Mouse (Mus musculus): ENCODE data around the gene Prkaca. TPM values are rescaled to one million over a fixed set of nuclear protein-coding genes. Genes with fewer than 3 reads are reported as not detected.

The Prkaca gene
- polyA plus RNA-seq (2015; fragmentation: Nextera tagmentation; extraction: Ambion mirVana) = 124 and 163 TPM in 2 replicates

DNA sequence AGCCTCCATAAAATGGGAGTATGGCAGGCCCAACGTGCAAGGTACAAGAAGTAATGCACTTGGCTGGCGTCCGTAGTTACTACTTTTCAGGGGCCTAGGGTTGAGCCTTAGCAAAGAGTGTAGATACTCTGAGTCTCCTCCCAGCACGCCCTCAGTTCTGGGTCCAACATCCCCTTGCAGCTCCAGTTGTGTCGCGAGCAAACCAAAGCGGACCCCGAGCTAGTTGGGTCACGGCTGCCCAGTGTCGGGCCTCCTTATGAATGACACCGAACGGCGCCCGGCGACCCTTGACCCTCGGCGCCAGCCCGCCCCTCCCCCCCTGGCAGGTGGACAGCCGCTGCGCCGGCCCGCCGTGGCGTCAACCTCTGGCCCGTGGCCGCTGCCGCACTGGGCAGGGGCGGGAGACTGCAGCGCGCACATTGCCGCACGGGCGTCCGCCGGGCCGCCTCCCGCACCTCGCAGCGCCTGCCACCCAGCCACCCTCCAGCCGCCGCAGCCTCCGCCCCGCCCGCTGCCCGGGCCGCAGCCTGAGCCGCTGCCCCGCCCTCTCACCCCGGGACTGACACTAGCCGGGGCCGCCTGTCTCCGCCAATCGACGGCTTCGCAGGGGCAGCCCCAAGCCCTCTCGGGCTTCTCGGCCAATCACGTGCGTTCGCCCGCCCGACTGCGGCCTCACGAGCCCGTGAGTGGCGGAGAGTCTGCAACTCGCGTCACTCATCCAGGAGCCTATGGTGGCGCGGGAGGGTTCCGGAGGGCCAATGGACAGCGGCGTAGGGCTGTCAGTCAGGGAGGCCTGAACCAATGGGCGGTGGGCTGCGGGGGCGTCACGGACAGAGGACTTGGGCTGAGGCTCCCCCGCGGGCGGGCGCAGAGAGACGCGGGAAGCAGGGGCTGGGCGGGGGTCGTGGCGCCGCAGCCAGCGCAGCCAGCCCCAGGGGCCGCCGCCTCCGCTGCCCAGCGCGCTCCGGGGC is at the start of gene Prkaca:
Gene Prkaca (plus strand): TSS at position 844 of the 971 bp plus-strand sequence.

DNA sequence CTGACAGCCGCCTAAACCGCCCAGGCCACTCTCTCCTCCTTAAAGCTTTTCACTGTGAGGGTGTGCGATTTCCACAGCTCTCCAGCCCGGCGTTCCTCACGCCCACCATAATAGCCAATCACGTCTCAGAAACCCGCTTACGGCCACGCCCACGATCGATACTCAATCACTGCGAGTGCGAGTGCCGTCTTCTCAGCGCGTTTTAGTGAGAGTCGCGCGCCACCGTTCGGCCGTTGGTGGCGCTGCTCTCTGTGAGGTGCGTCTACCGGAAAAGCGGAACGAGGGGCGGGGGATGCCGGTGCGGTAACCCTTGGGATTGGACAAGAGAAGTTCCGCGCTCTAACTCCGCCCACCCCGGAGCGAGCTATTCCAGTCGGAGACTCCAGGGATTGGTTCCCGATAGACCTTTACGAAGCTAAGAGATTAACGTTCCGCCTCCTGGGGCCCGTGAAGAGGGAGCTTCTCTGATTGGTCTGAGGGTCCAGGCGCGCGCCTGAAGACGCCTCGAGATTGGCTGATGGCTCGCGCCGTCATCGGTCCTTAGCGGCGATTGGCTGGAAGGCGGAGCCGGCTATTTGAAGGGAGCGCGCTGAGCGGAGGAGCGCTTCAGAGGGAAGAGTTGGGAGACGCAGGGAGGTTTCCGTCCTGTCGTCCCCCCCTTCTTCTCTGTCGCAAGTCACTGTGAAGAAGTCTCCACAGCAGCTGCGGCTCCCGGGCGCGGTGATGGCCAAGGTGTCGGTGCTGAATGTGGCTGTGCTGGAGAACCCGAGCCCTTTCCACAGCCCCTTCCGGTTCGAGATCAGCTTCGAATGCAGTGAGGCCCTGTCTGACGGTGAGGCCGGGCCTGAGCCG is 17.5 kb upstream of the Prkaca start, which contains the start of the genes Gm10644 and Asf1b:
Gene Gm10644 (minus strand): TSS at position 100 of the 852 bp plus-strand sequence.
Gene Asf1b (plus strand): TSS at position 402 of the 852 bp plus-strand sequence.

DNA sequence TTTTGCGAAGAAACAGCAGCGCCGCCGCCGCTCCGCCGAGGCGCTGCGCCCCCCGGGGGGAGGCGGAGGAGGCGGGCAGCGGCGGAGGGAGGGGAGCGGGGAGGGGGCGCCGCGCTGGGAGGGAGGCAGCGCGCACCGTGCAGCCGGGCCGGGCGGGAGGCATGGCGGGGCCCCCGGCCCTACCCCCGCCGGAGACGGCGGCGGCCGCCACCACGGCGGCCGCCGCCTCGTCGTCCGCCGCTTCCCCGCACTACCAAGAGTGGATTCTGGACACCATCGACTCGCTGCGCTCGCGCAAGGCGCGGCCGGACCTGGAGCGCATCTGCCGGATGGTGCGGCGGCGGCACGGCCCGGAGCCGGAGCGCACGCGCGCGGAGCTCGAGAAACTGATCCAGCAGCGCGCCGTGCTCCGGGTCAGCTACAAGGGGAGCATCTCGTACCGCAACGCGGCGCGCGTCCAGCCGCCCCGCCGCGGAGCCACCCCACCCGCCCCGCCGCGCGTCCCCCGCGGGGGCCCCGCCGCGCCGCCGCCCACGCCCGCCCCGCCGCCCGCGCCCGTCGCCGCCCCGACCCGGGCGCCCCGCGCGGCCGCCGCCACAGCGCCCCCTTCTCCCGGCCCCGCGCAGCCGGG is 24.8 kb downstream of the Prkaca start, which contains the start of gene Samd1:
Gene Samd1 (plus strand): TSS at position 162 of the 631 bp plus-strand sequence.

DNA sequence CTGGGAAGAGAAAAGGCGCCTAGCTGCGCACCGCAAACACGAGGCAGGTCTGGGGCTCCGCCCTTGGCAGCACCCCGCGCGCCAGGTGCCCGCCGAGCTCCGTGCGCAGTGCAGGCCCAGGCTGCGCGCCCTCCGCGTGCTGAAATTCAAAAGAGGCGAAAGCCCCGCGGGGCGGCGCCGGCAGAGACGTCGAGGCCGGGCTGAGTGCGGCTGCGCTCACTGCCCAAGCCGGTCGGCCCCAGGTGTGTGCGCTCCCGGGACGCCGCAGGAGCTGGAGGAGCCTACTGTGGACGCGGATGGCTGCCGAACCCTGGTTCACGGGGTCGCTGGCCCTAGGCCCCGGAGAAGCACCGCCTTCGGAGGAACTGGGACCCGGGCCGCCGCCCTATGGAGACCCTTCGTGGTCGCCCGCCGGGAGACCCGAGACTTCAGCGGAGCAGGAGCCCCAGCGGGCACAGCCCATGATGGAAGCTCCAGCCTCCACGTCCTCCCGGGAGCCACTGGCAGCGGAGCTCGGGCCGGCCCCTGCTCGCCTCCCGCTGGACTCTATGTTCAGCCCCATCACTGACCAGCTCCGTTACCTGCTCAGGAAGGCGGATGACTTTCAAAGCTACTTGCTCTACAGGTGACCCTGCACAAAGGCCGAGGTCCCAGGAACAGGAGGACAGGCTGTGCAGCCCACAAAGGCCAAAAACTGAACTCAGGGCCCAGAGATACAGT is 28.6 kb downstream of the Prkaca start, which contains the start of gene 1700067K01Rik:
Gene 1700067K01Rik (plus strand): TSS at position 222 of the 720 bp plus-strand sequence.

GRCm38 (mm10) chr8:84011705-84012498 is 39.1 kb downstream of the Prkaca start, which contains the start of gene 2210011C24Rik:
Gene 2210011C24Rik (minus strand): TSS chr8:84012171.

GRCm38 (mm10) chr8:84021096-84021495 is 48.3 kb downstream of the Prkaca start, which contains the start of gene Palm3:
Gene Palm3 (plus strand): TSS chr8:84021471.

DNA sequence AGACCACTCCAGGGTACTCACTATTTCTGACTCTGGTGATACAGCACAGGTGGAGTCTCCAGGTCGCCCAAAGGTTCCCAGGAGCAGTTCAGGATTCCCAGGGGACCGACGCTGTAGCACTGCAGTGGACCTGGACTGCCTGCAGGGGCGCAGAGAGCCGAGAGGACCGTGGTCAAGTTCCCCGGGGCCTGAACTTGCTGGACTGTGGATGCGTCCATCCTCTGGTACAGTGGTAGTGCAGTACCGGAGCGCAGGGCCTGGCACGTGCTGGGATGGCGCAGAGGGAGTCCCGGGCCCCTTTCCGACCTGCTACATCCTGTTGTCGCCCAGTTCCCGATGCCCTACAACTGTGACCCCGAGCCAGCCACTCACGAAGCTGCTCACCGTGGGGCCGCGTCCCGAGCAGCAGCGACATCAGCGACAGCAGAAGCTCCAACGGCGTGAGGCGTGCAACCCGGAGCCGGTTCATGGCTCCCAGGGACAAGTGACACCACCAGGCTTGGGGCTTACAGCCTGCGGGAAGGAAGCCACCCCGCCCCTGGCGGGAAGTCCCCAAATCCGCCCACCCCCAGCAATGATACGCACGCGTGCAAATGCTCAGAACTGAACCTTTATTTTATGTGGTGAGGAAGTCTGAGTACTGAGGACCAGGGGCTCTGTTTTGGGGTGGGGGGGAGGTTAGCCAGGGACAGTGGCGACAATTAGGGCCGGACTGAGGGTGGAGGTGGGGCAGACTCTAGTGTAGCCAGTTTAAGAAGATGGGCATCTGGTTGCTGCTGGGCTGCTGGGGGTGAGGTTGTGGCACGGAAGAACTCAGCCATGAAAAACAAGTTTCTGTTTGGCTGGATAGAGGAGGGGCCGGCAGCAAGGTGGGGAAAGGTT is 69.5 kb downstream of the Prkaca start, which contains the start of gene Il27ra:
Gene Il27ra (minus strand): TSS at position 524 of the 882 bp plus-strand sequence.

DNA sequence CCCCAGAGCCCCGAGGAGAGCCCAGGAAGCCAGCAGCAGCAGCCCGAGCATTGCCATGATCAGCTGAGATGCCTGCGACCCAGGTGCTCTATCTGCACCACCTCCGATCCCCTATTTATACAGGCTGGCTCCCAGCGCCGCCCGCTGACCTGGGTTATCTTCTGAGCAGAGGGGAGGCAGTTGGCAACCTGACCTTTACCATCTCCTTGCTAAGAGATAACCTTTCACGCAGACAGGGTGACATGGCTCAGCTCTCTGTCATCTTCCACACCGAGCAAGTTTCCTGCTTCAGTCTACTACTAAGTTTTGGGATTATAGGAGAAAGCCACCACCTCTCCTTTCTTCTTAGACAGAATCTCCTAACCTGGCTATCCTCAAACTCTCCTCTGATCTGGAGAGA is 72.1 kb downstream of the Prkaca start, which contains the start of gene Rln3:
Gene Rln3 (minus strand): TSS at position 101 of the 400 bp plus-strand sequence.

Small RNA genes within 50 kb of the gene (microRNA-seq; reads per million reads assigned to microRNA genes)
- gene Gm44330 (ENCODE audit: borderline replicate concordance, insufficient number of aligned reads) = not detected
- gene Gm44450 (ENCODE audit: borderline replicate concordance, insufficient number of aligned reads) = not detected
- gene Mir1199 (ENCODE audit: borderline replicate concordance, insufficient number of aligned reads) = not detected
- gene Mir8111 (ENCODE audit: borderline replicate concordance, insufficient number of aligned reads) = 3.9 reads per million, percentile 2 among the genes with 10 or more reads in this experiment

Other genes starting within 250 kb of the Prkaca start
- 19.5 and 23.6 TPM in 2 replicates for gene Adgre5, start 231.7 kb upstream of the Prkaca start, polyA plus RNA-seq (2015; fragmentation: Nextera tagmentation; extraction: Ambion mirVana)
- gene Adgrl1, start 72.9 kb upstream of the Prkaca start, polyA plus RNA-seq (2015; fragmentation: Nextera tagmentation; extraction: Ambion mirVana) = 16.4 and 19.5 TPM in 2 replicates
- 0.13 and 0.28 TPM in 2 replicates for gene Gm10644, start 17.8 kb upstream of the Prkaca start, polyA plus RNA-seq (2015; fragmentation: Nextera tagmentation; extraction: Ambion mirVana)
- gene Asf1b, start 17.5 kb upstream of the Prkaca start, polyA plus RNA-seq (2015; fragmentation: Nextera tagmentation; extraction: Ambion mirVana) = 17.9 and 18.7 TPM in 2 replicates
- 5.2 and 5.8 TPM in 2 replicates for gene Samd1, start 24.7 kb downstream of the Prkaca start, polyA plus RNA-seq (2015; fragmentation: Nextera tagmentation; extraction: Ambion mirVana)
- gene 1700067K01Rik, start 28.5 kb downstream of the Prkaca start, polyA plus RNA-seq (2015; fragmentation: Nextera tagmentation; extraction: Ambion mirVana) = 0.81 and 1.0 TPM in 2 replicates
- gene 2210011C24Rik, start 39.2 kb downstream of the Prkaca start, polyA plus RNA-seq (2015; fragmentation: Nextera tagmentation; extraction: Ambion mirVana) = 1.3 and 3.4 TPM in 2 replicates
- gene Palm3, start 48.5 kb downstream of the Prkaca start, polyA plus RNA-seq (2015; fragmentation: Nextera tagmentation; extraction: Ambion mirVana) = 1.1 and 4.2 TPM in 2 replicates
- gene Il27ra, start 69.6 kb downstream of the Prkaca start, polyA plus RNA-seq (2015; fragmentation: Nextera tagmentation; extraction: Ambion mirVana) = 0.97 and 2.4 TPM in 2 replicates
- 0.30 TPM in 1 of 2 replicates, not detected in the other for gene Rln3, start 72.0 kb downstream of the Prkaca start, polyA plus RNA-seq (2015; fragmentation: Nextera tagmentation; extraction: Ambion mirVana)
- 1.0 and 1.3 TPM in 2 replicates for gene Gm10643, start 92.1 kb downstream of the Prkaca start, polyA plus RNA-seq (2015; fragmentation: Nextera tagmentation; extraction: Ambion mirVana)
- 5.4 and 6.1 TPM in 2 replicates for gene Rfx1, start 93.8 kb downstream of the Prkaca start, polyA plus RNA-seq (2015; fragmentation: Nextera tagmentation; extraction: Ambion mirVana)
- 5.2 and 5.6 TPM in 2 replicates for gene Dcaf15, start 131.8 kb downstream of the Prkaca start, polyA plus RNA-seq (2015; fragmentation: Nextera tagmentation; extraction: Ambion mirVana)
- 0.17 and 0.58 TPM in 2 replicates for gene Podnl1, start 153.0 kb downstream of the Prkaca start, polyA plus RNA-seq (2015; fragmentation: Nextera tagmentation; extraction: Ambion mirVana)
- 17.6 and 20.0 TPM in 2 replicates for gene Cc2d1a, start 174.9 kb downstream of the Prkaca start, polyA plus RNA-seq (2015; fragmentation: Nextera tagmentation; extraction: Ambion mirVana)
- 1.3 TPM in 2 replicates for gene 4930432K21Rik, start 175.0 kb downstream of the Prkaca start, polyA plus RNA-seq (2015; fragmentation: Nextera tagmentation; extraction: Ambion mirVana)
- gene Nanos3, start 212.2 kb downstream of the Prkaca start, polyA plus RNA-seq (2015; fragmentation: Nextera tagmentation; extraction: Ambion mirVana) = 5.1 and 7.0 TPM in 2 replicates